Mouse (Mus musculus) layer of hippocampus, adult 2 months (tissue): ENCODE measurements at regions not wholly inside any gene's neighbourhood (a gene's known extent, or its start where the extent isn't known, plus 50 kb on each side); places are given as distances from the start of the nearest gene placed in this dataset.
"Not testable (repeated sequence)": the region's sequence is repeated elsewhere in the genome, so short reads cannot be mapped to it uniquely, and the experiment has no call there.

ENCODE experiments used
- DNase-seq, 2 experiments: peaks; one replicate each; pipeline ENCODE4 v3.0.0; 2022; ENCODE audit warnings: low spot score in 2 of 2
- H3K27ac ChIP-seq: fragments of 200-600 bp; 2 replicates; pipeline ENCODE4 v1.8.1; 2022
- H3K4me3 ChIP-seq: fragments of 200-600 bp; 2 replicates; pipeline ENCODE4 v1.8.1; 2022; ENCODE audit warnings: mild to moderate bottlenecking
- CTCF ChIP-seq: fragments of 200-600 bp; conservative IDR thresholded peaks from 2 replicates; pipeline ENCODE4 v1.8.1; 2022; ENCODE audit warnings: antibody characterized with exemption, mild to moderate bottlenecking, moderate library complexity

DNA sequence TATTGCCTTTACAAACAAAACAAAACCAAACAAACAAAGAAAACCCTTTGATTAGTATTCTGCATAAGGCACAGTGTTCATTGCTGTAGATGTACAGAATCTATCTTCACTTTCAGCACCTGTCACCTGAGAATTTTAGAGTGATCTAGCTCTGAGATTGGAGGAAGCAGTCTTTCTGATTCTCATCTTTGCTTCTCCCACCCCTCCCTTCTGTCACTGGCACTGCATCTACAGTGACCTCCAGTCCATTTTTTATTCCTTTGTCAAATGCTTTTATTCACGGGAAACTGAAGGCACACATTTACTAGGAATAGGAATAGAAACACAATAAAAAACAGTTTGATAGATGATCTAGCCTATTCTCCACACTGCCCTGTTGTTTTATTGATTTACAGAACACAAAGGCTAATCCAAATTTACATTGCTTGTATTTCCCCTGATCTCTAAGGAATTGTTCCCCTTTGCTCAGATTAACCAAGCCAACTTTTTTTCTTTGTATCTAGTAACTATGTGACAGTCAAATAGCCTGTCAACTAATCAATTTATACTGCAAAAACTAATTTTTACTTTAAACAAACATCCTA, 488.2 kb upstream of the Stxbp6 start:
- Histone ChIP-seq H3K4me3 (no peak overlapping the region), H3K27ac (no peak overlapping the region)
- TF ChIP-seq CTCF, result no peak
- no peak for DNase-seq

- H3K27ac ChIP-seq, result no peak overlapping the region
- H3K4me3 ChIP-seq, result no peak overlapping the region
- DNase-seq, result no peak
- TF ChIP-seq CTCF, result no peak
Observed at GRCm38 (mm10) chr12:45561889-45562288, 487.4 kb upstream of the Stxbp6 start.

DNA sequence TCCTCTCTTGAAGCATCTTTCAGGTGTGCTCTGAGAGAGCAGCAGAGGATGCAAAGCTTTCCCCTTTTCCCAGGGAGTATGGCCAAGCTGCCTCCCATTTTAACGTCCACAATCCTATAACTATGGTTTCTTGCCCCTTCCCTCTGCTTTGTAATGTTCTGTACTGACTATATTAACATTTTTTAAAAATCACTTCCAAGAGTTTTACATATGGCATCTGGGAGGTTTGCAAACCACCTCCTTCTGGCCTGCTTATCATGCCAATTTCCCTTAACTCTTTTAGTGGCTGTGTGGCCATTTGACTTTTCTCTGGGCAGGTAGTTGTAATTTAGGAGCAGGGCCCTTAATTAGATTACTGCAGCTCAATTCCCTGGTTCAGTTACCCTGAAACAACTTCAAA, 486.9 kb upstream of the Stxbp6 start:
- TF ChIP-seq CTCF, result no peak
- DNase-seq, result no peak
- Histone ChIP-seq H3K27ac (no peak overlapping the region), H3K4me3 (no peak overlapping the region)

- not testable (repeated sequence) for DNase-seq, H3K27ac ChIP-seq, H3K4me3 ChIP-seq
Observed at GRCm38 (mm10) chr12:45549906-45550305, 475.4 kb upstream of the Stxbp6 start.

DNA sequence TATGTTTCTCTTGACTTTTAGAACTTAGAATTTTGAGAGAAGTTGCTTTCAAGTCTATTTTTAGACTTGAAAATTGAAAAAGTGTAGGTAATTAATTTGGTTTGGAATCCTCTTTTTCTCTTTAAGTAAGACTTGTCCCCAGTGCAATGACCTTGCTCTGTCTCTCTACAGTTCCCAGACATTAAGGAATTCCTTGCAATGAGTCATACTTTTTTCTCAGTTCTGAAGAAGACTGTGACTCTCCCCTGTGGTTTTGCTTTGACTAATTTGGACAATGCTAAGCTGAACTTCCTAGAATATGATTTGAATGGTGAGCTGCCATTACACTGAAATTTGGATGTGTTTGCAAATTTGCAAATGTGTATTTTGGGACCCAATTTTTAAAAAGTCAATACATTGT, 445.0 kb upstream of the Stxbp6 start:
- Histone ChIP-seq H3K4me3 (no peak overlapping the region), H3K27ac (no peak overlapping the region)
- no peak for DNase-seq
- TF ChIP-seq CTCF, result no peak

GRCm38 (mm10) chr12:45514459-45514858, 439.9 kb upstream of the Stxbp6 start:
- DNase-seq, result no peak
- Histone ChIP-seq H3K27ac (no peak overlapping the region), H3K4me3 (no peak overlapping the region)
- peak; percentile 23; the same call in 1 of the 2 replicates for TF ChIP-seq CTCF

- no peak overlapping the region for H3K4me3 ChIP-seq
- peak in 1 of 2 experiments; percentile 3 for DNase-seq
- H3K27ac ChIP-seq, result no peak overlapping the region
- TF ChIP-seq CTCF, result no peak
Observed at GRCm38 (mm10) chr12:45507400-45507982, 433.0 kb upstream of the Stxbp6 start.

DNA sequence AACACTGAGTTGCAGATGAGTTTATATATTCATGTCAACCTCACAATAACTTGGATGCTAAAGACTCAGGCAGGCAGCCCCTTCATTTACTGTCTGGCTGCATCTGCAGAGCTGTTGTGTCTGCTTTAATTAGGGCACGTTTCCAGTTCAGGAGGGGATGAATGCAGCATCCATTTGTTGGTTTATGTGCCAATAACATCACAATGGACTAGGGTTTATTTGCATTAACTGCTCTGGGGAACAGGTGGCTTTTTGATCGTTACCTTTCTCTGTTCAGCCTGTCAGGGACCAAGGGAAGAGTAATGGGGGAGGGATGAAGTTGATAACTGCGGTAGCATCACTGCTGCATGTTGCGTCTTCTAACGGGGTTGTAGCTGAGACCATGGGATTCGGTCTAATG, 425.3 kb upstream of the Stxbp6 start:
- no peak for TF ChIP-seq CTCF
- no peak overlapping the region for H3K4me3 ChIP-seq
- H3K27ac ChIP-seq, result no peak overlapping the region
- DNase-seq, result no peak

DNA sequence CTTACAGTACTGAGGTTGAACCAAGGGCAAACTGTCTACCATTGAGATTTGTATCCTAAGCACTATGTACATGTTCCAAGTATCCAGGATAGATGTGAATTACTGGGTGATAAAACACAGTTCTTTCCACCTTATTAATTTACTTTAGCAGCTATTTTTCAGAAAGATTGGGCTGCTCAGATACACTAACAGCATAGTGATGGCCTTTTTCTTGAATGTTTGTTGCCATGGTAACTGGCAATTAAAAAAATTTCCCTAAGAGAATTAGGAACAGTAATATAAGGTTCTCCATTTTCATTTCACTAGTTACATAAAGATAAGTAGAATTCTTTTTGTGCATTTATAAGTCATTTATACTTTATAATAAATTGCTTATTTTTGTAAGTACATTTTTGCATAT, 423.7 kb upstream of the Stxbp6 start:
- Histone ChIP-seq H3K27ac (no peak overlapping the region), H3K4me3 (no peak overlapping the region)
- TF ChIP-seq CTCF, result no peak
- no peak for DNase-seq

DNA sequence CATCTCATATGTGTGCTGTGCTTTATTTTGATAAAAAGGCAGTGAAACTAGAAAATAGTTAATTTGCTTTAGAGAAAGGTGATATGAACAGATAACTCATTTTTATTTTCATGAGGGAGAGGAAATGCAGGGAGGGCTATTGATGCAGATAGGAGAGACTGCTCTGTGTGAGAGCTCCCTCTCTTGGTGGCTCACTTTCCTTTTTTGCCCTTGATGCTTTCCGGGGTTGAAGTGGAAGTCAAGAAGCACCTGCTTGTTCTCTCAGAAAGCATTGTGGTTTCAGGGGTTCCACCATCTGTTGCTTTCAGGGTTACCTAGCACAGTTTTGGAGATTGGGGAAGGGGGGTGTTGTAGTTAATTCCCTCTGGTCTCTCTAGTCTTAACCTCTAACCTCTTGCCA, 414.5 kb upstream of the Stxbp6 start:
- peak; percentile 56 for TF ChIP-seq CTCF
- no peak for DNase-seq
- Histone ChIP-seq H3K4me3 (no peak overlapping the region), H3K27ac (no peak overlapping the region)

- Histone ChIP-seq H3K27ac (no peak overlapping the region), H3K4me3 (no peak overlapping the region)
- TF ChIP-seq CTCF, result no peak
- no peak for DNase-seq
Observed at GRCm38 (mm10) chr12:45476881-45477280, 402.4 kb upstream of the Stxbp6 start.

DNA sequence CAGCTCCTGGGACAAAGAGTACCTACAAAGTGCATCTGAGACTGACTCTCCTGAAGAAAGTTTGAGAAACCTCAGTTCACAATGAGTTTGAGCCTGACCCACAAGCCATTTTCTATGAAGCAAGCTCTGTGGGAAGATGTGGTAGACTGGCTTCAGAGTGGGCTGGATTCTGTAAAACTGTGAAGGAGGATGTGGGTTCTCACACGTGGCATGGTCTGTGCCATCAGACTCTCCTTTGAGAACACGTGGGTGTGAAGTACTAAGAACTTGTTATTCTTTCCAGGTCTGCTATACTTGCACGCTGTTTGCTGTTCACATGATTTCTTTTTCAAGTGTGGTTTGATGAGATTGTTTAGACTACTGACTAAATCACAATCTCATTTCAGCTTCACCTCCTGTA, 393.6 kb upstream of the Stxbp6 start:
- DNase-seq, result no peak
- Histone ChIP-seq H3K4me3 (no peak overlapping the region), H3K27ac (no peak overlapping the region)
- TF ChIP-seq CTCF, result no peak

GRCm38 (mm10) chr12:45467058-45467457, 392.5 kb upstream of the Stxbp6 start:
- Histone ChIP-seq H3K27ac (peak overlapping the region; percentile 78), H3K4me3 (peak overlapping the region; percentile 43; the same call in 1 of the 2 replicates)
- no peak for TF ChIP-seq CTCF
- peak; percentile 41 to 72 for DNase-seq

DNA sequence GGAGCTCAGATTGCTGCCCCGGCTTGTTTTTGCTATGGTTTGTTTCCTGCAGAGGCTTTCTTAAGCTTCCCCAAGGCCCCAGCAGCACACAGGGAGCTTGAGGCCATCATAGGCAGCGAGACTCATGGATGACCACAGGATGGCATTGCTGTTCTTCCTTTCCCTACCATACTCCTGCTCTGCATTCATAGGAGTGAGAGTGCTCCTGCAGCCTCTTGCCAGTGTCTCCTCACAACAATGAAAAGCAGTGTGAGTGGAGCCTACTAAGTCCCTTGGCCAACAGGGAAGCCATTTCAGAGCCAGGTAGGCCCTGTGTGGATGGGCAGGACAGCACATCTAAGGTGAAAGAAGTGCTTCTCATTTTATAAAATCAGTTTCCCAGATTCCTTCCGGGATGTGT, 391.6 kb upstream of the Stxbp6 start:
- DNase-seq, result peak; percentile 50 to 79
- H3K4me3 ChIP-seq, result peak overlapping the region; percentile 43
- TF ChIP-seq CTCF, result peak; percentile 75
- peak overlapping the region; percentile 78 for H3K27ac ChIP-seq
